Mouse (Mus musculus) erythroblast, embryonic 14.5 days (primary cell): Measurements from ENCODE around the gene Zkscan2.

Experiments used
- GATA1 ChIP-seq: IDR thresholded peaks from 2 replicates; pipeline ENCODE4 v1.6.1; 2012; ENCODE audit warnings: low read length, inconsistent platforms, mixed read lengths
- TAL1 ChIP-seq: IDR thresholded peaks from 3 replicates; pipeline ENCODE4 v1.6.1; 2012; ENCODE audit warnings: low read length, inconsistent platforms, mixed read lengths

DNA sequence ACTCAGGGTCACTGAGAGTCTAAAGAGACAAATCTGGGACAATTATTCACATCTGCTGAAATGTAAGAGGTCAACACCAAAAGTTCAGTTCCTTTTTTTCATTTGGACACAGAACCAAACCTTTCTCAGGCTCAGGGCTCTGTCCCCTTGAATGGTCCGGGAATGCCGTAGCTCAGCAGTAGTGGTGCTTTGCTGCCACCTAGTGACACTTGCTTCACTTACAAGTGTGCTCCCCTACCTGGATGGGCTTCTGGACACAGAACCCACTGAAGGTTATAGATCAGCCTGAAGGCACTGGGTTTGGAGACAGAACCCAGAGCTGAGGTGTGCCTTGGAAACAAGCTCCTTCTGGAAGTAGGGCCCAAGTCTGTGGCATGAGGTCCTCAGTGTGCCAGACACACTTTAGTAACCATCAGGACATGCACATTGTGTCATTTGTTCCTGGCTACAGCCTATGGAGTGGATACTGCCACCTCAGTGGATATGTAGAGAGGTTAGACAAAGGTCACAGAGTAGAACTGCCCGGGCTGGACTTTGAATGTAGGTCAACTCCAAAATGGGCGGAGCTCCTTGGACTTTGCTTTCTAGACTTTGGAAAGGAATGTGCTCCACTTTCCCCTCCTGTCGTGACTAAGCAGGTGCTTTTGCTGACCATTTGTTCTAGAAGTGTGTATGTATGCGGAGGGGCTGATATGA lies 34.4 kb downstream of the Zkscan2 start:
- no peak for TF ChIP-seq GATA1
- no peak for TF ChIP-seq TAL1
